Mouse (Mus musculus): ENCODE measurements around the gene Arhgef10l.
"Not testable (repeated sequence)": the region's sequence is repeated elsewhere in the genome, so short reads cannot be mapped to it uniquely, and the experiment has no call there.

Gene Arhgef10l

GRCm38 (mm10) chr4:140605247-140605646 lies 60.6 kb downstream of the Arhgef10l start:
- DNase-seq, result no peak

GRCm38 (mm10) chr4:140604541-140604940 lies 61.3 kb downstream of the Arhgef10l start:
- DNase-seq, result no peak

- no peak for DNase-seq
These were observed 63.8 kb downstream of the Arhgef10l start for GRCm38 (mm10) chr4:140602022-140602421.

- no peak for DNase-seq
These were observed 64.7 kb downstream of the Arhgef10l start for GRCm38 (mm10) chr4:140601153-140601552.

- DNase-seq, result no peak
These were observed 67.0 kb downstream of the Arhgef10l start for GRCm38 (mm10) chr4:140598846-140599245.

- no peak for DNase-seq
These were observed 67.9 kb downstream of the Arhgef10l start for GRCm38 (mm10) chr4:140597928-140598327.

- DNase-seq, result no peak
These were observed 68.4 kb downstream of the Arhgef10l start for GRCm38 (mm10) chr4:140597378-140597777.

GRCm38 (mm10) chr4:140593771-140594505 lies 71.9 kb downstream of the Arhgef10l start:
- no peak for DNase-seq

GRCm38 (mm10) chr4:140592990-140593770 lies 72.6 kb downstream of the Arhgef10l start:
- no peak for DNase-seq

GRCm38 (mm10) chr4:140592217-140592759 lies 73.5 kb downstream of the Arhgef10l start:
- DNase-seq, result peak; percentile 90

- DNase-seq, result no peak
These were observed 79.3 kb downstream of the Arhgef10l start for GRCm38 (mm10) chr4:140586478-140586877.

- DNase-seq, result no peak
These were observed 81.6 kb downstream of the Arhgef10l start for GRCm38 (mm10) chr4:140584240-140584639.

GRCm38 (mm10) chr4:140582390-140583088 lies 83.3 kb downstream of the Arhgef10l start:
- DNase-seq, result no peak

GRCm38 (mm10) chr4:140581730-140582389 lies 84.0 kb downstream of the Arhgef10l start:
- DNase-seq, result no peak

- no peak for DNase-seq
These were observed 84.5 kb downstream of the Arhgef10l start for GRCm38 (mm10) chr4:140581341-140581729.

- DNase-seq, result no peak
These were observed 84.9 kb downstream of the Arhgef10l start for GRCm38 (mm10) chr4:140580866-140581265.

- DNase-seq, result no peak
These were observed 86.2 kb downstream of the Arhgef10l start for GRCm38 (mm10) chr4:140579576-140579975.

- DNase-seq, result no peak
These were observed 86.7 kb downstream of the Arhgef10l start for GRCm38 (mm10) chr4:140579149-140579548.

- DNase-seq, result no peak
These were observed 89.2 kb downstream of the Arhgef10l start for GRCm38 (mm10) chr4:140576628-140577027.

- DNase-seq, result not testable (repeated sequence)
These were observed 90.9 kb downstream of the Arhgef10l start for GRCm38 (mm10) chr4:140574863-140575262.

- no peak for DNase-seq
These were observed 93.4 kb downstream of the Arhgef10l start for GRCm38 (mm10) chr4:140572376-140572775.

GRCm38 (mm10) chr4:140569394-140569793 lies 96.4 kb downstream of the Arhgef10l start:
- DNase-seq, result no peak

All from right cerebral cortex, postnatal 14 days (tissue).